Mouse (Mus musculus): ENCODE results near the gene Ssh3.

The Ssh3 gene

GRCm38 (mm10) chr19:4216041-4216685, 52.8 kb downstream of the Ssh3 start:
- peak in 1 of 2 experiments; percentile 35 for DNase-seq (ENCODE audit: low spot score in 2 of 2)

GRCm38 (mm10) chr19:4215451-4215840, 53.5 kb downstream of the Ssh3 start:
- no peak for DNase-seq (ENCODE audit: low spot score in 2 of 2)

GRCm38 (mm10) chr19:4214771-4215450, 54.1 kb downstream of the Ssh3 start:
- no peak for DNase-seq (ENCODE audit: low spot score in 2 of 2)

- no peak for DNase-seq (ENCODE audit: low spot score in 2 of 2)
Measured at GRCm38 (mm10) chr19:4214071-4214770, 54.8 kb downstream of the Ssh3 start, which contains the start of the genes Clcf1 and AC109138.7. Gene Clcf1, plus strand, starts transcription at chr19:4214238. Gene AC109138.7, plus strand, starts transcription at chr19:4214357.

GRCm38 (mm10) chr19:4213524-4213974, 55.4 kb downstream of the Ssh3 start:
- no peak for DNase-seq (ENCODE audit: low spot score in 2 of 2)

GRCm38 (mm10) chr19:4211891-4212588, 56.9 kb downstream of the Ssh3 start:
- no peak for DNase-seq (ENCODE audit: low spot score in 2 of 2)
